Comparison of ENCODE assay signal across 20 mouse cellular contexts in the genomic region with DNA sequence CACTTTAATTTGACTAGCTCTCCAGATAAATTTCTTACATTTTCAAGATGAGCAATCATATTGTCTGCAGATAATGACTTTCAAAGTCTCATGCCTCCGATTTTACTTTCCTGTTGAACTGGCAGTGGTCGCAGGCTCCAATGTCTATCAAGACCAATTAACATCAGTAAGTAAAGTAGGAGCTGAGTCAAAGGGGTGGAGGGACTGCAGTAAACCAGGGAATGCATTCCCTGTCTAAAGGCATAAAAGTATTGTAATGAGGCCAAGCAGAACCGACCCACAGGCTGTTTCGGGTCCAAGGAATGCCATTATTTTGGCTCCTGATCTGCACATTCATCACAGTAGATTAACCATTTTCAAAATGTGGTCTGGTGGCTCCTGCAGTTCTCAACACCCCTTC.
"Had no signal": no experiment of that assay in that cellular context is flagged by ENCODE, and none has a peak within 500 bp of the region (broad histone marks: within the 10 kb centered on the region; RNA-seq: fewer than 3 reads in every experiment).

No protein-coding gene starts in this region.

- H3K9ac ChIP-seq: kidney, embryonic 15.5 days; limb, embryonic 12.5 days; limb, embryonic 15.5 days; liver, embryonic 14.5 days; lung, embryonic 15.5 days; midbrain, embryonic 13.5 days; stomach, embryonic 15.5 days had no signal

- ATAC-seq: midbrain, embryonic 13.5 days; midbrain, embryonic 16.5 days had no signal

- DNase-seq: kidney, postnatal 10 days; kidney, postnatal 36 days; left cerebral cortex, postnatal 4 days; lung, adult 18-20 months; lung, postnatal 10 days; lung, postnatal 36 days; right cerebral cortex, postnatal 25 days; spleen, adult 18-20 months; thymus, postnatal 25 days had no signal

- H3K4me1 ChIP-seq: limb, embryonic 12.5 days; lung, embryonic 15.5 days; megakaryocyte, embryonic 14.5 days; midbrain, embryonic 13.5 days; stomach, embryonic 15.5 days had no signal

- H3K9me3 ChIP-seq: kidney, embryonic 15.5 days; limb, embryonic 12.5 days; limb, embryonic 15.5 days; lung, embryonic 15.5 days; megakaryocyte, embryonic 14.5 days; midbrain, embryonic 10.5 days; midbrain, embryonic 13.5 days; stomach, embryonic 15.5 days had no signal

- H3K36me3 ChIP-seq: kidney, embryonic 15.5 days; limb, embryonic 12.5 days; limb, embryonic 15.5 days; lung, embryonic 15.5 days; midbrain, embryonic 10.5 days; midbrain, embryonic 13.5 days; stomach, embryonic 15.5 days had no signal

- H3K4me2 ChIP-seq: kidney, embryonic 15.5 days; limb, embryonic 12.5 days; limb, embryonic 15.5 days; liver, embryonic 11.5 days; lung, embryonic 15.5 days; midbrain, embryonic 13.5 days; stomach, embryonic 15.5 days had no signal

- H3K27ac ChIP-seq: kidney, embryonic 15.5 days; limb, embryonic 12.5 days; limb, embryonic 15.5 days; liver, embryonic 14.5 days; lung, embryonic 15.5 days; midbrain, embryonic 10.5 days; midbrain, embryonic 13.5 days; stomach, embryonic 15.5 days had no signal

- H3K4me3 ChIP-seq: kidney, embryonic 15.5 days; limb, embryonic 12.5 days; limb, embryonic 15.5 days; lung, embryonic 15.5 days; megakaryocyte, embryonic 14.5 days; midbrain, embryonic 10.5 days; midbrain, embryonic 13.5 days; stomach, embryonic 15.5 days had no signal

- H3K27me3 ChIP-seq: kidney, embryonic 15.5 days; limb, embryonic 12.5 days; limb, embryonic 15.5 days; lung, embryonic 15.5 days; megakaryocyte, embryonic 14.5 days; midbrain, embryonic 13.5 days; stomach, embryonic 15.5 days had no signal
